Mouse (Mus musculus) heart, embryonic 16.5 days (tissue): ENCODE measurements around the gene Gm20479. TPM values are rescaled to one million over a fixed set of nuclear protein-coding genes. Genes with fewer than 3 reads are reported as not detected.

Experiments
- ATAC-seq: fragments of 200-750 bp; cut with Nextera tagmentation; replicated peaks from 2 replicates; pipeline ENCODE4 v1.8.0; 2017; ENCODE audit warnings: moderate number of reproducible peaks; ENCODE audit not compliant: insufficient read depth, low FRiP score; ENCODE audit errors: extremely low read depth
- H3K27ac ChIP-seq: fragments of 300-500 bp; sonication (generic); 2 replicates; pipeline ENCODE4 v1.5.1; 2014; ENCODE audit warnings: mild to moderate bottlenecking, low read length, control low read depth, moderate library complexity
- H3K27me3 ChIP-seq: fragments of 300-500 bp; sonication (generic); 2 replicates; pipeline ENCODE4 v1.6.1; 2014; ENCODE audit warnings: low read length, mixed read lengths; ENCODE audit not compliant: control insufficient read depth, insufficient read depth
- H3K36me3 ChIP-seq: fragments of 300-500 bp; sonication (generic); 2 replicates; pipeline ENCODE4 v1.6.1; 2014; ENCODE audit not compliant: control insufficient read depth, insufficient read depth
- H3K4me1 ChIP-seq: fragments of 300-500 bp; sonication (generic); 2 replicates; pipeline ENCODE4 v1.6.1; 2014; ENCODE audit warnings: low read length, mixed read lengths; ENCODE audit not compliant: control insufficient read depth, insufficient read depth
- H3K4me2 ChIP-seq: fragments of 300-500 bp; sonication (generic); 2 replicates; pipeline ENCODE4 v1.6.1; 2014; ENCODE audit warnings: low read depth, mild to moderate bottlenecking, control low read depth, low read length
- H3K4me3 ChIP-seq: fragments of 300-500 bp; sonication (generic); 2 replicates; pipeline ENCODE4 v1.5.1; 2014; ENCODE audit warnings: mild to moderate bottlenecking, control low read depth, low read length
- H3K9ac ChIP-seq: fragments of 300-500 bp; sonication (generic); 2 replicates; pipeline ENCODE4 v1.6.1; 2014; ENCODE audit warnings: low read length, control low read depth
- H3K9me3 ChIP-seq: fragments of 300-500 bp; sonication (generic); replicated peaks from 2 replicates; pipeline ENCODE4 v1.6.1; 2016; ENCODE audit warnings: low read length; ENCODE audit not compliant: control insufficient read depth
- WGBS: fragments of 180-500 bp; shearing (Covaris S2); extraction: QIAGEN DNeasy Blood & Tissue Kit; methylation state at CpG from one replicate; pipeline ENCODE4 v1.1.7; 2014; 5-methylcytosine and 5-hydroxymethylcytosine counted together
- polyA plus RNA-seq: library from polyadenylated mRNA; unstranded; fragments of >200 nt; fragmentation: Nextera tagmentation; extraction: Ambion mirVana; gene quantifications from 2 replicates; pipeline ENCODE4 v1.2.1, GENCODE M21; 2015

Gene Gm20479
- polyA plus RNA-seq, 1 experiment from 2014 or later = not detected

DNA sequence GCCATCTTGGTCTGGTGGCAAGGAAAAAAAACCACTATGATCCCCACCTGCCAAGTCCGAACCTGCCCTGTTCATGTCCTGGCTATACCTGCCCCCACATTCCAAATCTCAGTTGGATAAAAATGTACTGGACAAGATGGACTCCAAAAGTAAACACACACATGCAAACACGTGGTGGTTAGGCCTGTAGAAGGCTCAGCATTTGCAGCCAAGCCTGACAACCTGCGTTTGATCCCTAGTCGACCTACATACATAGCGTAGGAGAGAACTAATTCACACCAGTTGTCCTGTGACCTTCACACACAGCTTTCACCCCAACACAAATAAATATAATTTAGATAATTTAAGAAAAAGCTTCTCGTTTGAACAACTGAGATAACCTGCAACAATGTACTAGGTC is 3.5 kb upstream of the Gm20479 start:
- H3K36me3 ChIP-seq = no peaks in the 10 kb centered on the region
- no peak for ATAC-seq
- peak overlapping the region; percentile 33 for H3K4me3 ChIP-seq
- no peak overlapping the region for H3K27ac ChIP-seq
- WGBS = 53% methylated on average over 6 of the region's 6 CpGs
- H3K27me3 ChIP-seq = peaks cover 34% of the 10 kb centered on the region
- no peak overlapping the region for H3K9ac ChIP-seq
- H3K4me2 ChIP-seq = peak overlapping the region; percentile 88
- peaks cover 15% of the 10 kb centered on the region; the same call in 1 of the 2 replicates for H3K4me1 ChIP-seq
- H3K9me3 ChIP-seq = no peaks in the 10 kb centered on the region

DNA sequence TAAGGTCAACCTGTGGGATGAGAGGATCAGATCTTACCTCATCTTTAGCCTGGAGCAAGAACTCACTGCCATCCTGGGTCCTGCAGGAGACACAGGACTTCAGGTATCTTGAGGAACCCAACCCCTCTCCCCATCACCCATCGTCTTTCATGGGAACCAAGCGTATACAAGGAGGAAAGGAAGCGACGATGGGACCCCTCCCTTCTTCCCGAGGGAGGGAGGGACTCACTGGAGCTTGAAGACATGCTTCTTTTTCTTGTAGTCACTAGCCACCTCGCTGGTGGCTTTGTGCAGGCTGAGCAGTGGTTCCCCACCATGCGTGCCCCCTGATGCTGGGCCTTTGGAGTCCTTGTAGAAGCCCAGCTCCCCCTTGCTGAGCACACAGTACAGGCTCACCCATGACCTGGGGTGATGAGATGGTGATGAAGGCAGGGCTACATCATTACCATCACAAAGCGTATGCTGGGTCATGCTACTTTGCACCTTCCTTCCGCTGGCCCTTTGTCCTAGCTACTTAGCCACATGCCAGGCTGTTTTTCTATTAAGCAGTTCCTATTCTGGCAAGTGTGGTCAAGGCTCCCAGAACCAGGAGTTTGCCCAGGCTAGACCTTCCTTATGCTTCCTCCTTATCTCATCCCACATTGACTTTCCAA is 2.6 kb upstream of the Gm20479 start:
- Histone ChIP-seq H3K4me3 (no peak overlapping the region), H3K4me1 (peaks cover 15% of the 10 kb centered on the region; the same call in 1 of the 2 replicates), H3K4me2 (no peak overlapping the region), H3K27ac (no peak overlapping the region), H3K9me3 (no peaks in the 10 kb centered on the region), H3K27me3 (peaks cover 25% of the 10 kb centered on the region), H3K9ac (no peak overlapping the region), H3K36me3 (no peaks in the 10 kb centered on the region)
- no peak for ATAC-seq
- 87% methylated on average over 9 of the region's 9 CpGs for WGBS

- Histone ChIP-seq H3K36me3 (no peaks in the 10 kb centered on the region), H3K9me3 (no peaks in the 10 kb centered on the region), H3K9ac (no peak overlapping the region), H3K4me2 (no peak overlapping the region), H3K4me3 (no peak overlapping the region), H3K27me3 (peaks cover 19% of the 10 kb centered on the region), H3K4me1 (peaks cover 20% of the 10 kb centered on the region), H3K27ac (no peak overlapping the region)
- no peak for ATAC-seq
- WGBS = 66% methylated on average over 2 of the region's 2 CpGs
Measured at GRCm38 (mm10) chr7:27359162-27359561, 1.9 kb upstream of the Gm20479 start.

DNA sequence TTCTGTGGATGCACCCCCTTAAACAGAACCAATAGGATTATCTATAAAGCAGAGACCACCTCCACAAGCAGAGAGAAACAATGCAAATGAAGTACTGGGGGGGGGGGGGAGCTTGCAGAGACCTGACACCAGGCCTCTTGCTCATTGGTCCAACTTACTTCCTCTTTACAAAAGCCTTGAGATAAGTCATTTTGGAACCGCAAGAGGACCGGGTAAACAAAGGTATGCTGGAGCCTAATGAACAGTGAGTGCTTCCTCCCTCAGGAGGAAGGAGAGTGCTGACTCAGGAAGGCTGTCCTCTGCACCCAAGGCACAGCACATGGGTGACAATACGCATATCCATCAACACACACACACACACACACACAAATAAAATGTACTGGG is 368 bp upstream of the Gm20479 start:
- Histone ChIP-seq H3K4me3 (peak overlapping the region; percentile 78), H3K4me2 (peak overlapping the region; percentile 91), H3K27me3 (peaks cover 5% of the 10 kb centered on the region; the same call in 1 of the 2 replicates), H3K27ac (peak overlapping the region; percentile 75; the same call in 1 of the 2 replicates), H3K4me1 (peaks cover 17% of the 10 kb centered on the region), H3K9ac (no peak overlapping the region), H3K9me3 (no peaks in the 10 kb centered on the region), H3K36me3 (no peaks in the 10 kb centered on the region)
- ATAC-seq = no peak
- WGBS = 24% methylated on average over 3 of the region's 3 CpGs

DNA sequence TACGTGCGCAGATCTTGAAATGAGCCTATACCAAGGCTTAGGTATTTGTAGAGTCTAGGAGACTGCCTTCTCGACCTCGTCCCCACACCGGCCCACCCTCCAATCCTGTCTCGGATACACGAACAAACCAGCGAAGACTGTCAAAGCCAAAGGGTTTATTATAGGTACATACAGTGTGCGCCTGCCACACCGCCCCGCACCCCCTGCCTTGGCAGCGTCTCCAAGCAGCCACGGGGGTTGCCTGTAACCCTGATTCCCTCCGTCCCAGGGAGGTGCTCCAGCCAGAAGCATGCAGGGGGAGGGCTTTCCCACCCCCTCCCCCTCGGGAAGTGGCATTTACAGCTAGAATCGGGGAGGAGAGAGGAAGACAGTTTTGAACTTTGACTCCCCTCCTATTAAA is 971 bp downstream of the Gm20479 start:
- H3K27ac ChIP-seq = peak overlapping the region; percentile 75
- H3K4me1 ChIP-seq = peaks cover 17% of the 10 kb centered on the region
- H3K36me3 ChIP-seq = no peaks in the 10 kb centered on the region
- H3K27me3 ChIP-seq = no peaks in the 10 kb centered on the region
- ATAC-seq = peak; percentile 34
- peak overlapping the region; percentile 68 for H3K9ac ChIP-seq
- WGBS = under 1% methylated on average over 16 of the region's 16 CpGs
- H3K9me3 ChIP-seq = no peaks in the 10 kb centered on the region
- peak overlapping the region; percentile 91 for H3K4me2 ChIP-seq
- peak overlapping the region; percentile 78 for H3K4me3 ChIP-seq

GRCm38 (mm10) chr7:27355745-27356240 is 1.4 kb downstream of the Gm20479 start, which contains the start of gene Shkbp1:
Gene Shkbp1 (minus strand): TSS chr7:27356019.
- peaks cover 14% of the 10 kb centered on the region for H3K4me1 ChIP-seq
- WGBS = under 1% methylated on average over 34 of the region's 34 CpGs
- H3K4me2 ChIP-seq = peak within 1 kb of the TSS; percentile 91
- no peaks in the 10 kb centered on the region; the same call in 1 of the 2 replicates for H3K36me3 ChIP-seq
- peak within 1 kb of the TSS; percentile 75 for H3K27ac ChIP-seq
- ATAC-seq = peak; percentile 92
- H3K9me3 ChIP-seq = no peaks in the 10 kb centered on the region
- no peaks in the 10 kb centered on the region for H3K27me3 ChIP-seq
- H3K9ac ChIP-seq = peak within 1 kb of the TSS; percentile 72
- peak within 1 kb of the TSS; percentile 78 for H3K4me3 ChIP-seq

GRCm38 (mm10) chr7:27355261-27355660 is 2.0 kb downstream of the Gm20479 start:
- Histone ChIP-seq H3K4me3 (peak overlapping the region; percentile 78), H3K4me2 (peak overlapping the region; percentile 91), H3K27ac (no peak overlapping the region), H3K36me3 (peaks cover 4% of the 10 kb centered on the region; the same call in 1 of the 2 replicates), H3K9me3 (no peaks in the 10 kb centered on the region), H3K4me1 (peaks cover 14% of the 10 kb centered on the region), H3K27me3 (no peaks in the 10 kb centered on the region), H3K9ac (peak overlapping the region; percentile 72)
- 8% methylated on average over 14 of the region's 14 CpGs for WGBS
- no peak for ATAC-seq

GRCm38 (mm10) chr7:27354783-27355182 is 2.4 kb downstream of the Gm20479 start:
- Histone ChIP-seq H3K4me1 (peaks cover 14% of the 10 kb centered on the region), H3K36me3 (peaks cover 5% of the 10 kb centered on the region; the same call in 1 of the 2 replicates), H3K27me3 (no peaks in the 10 kb centered on the region), H3K9ac (no peak overlapping the region), H3K9me3 (no peaks in the 10 kb centered on the region), H3K27ac (no peak overlapping the region), H3K4me2 (peak overlapping the region; percentile 91), H3K4me3 (peak overlapping the region; percentile 78; the same call in 1 of the 2 replicates)
- no peak for ATAC-seq
- WGBS = 46% methylated on average over 4 of the region's 4 CpGs

DNA sequence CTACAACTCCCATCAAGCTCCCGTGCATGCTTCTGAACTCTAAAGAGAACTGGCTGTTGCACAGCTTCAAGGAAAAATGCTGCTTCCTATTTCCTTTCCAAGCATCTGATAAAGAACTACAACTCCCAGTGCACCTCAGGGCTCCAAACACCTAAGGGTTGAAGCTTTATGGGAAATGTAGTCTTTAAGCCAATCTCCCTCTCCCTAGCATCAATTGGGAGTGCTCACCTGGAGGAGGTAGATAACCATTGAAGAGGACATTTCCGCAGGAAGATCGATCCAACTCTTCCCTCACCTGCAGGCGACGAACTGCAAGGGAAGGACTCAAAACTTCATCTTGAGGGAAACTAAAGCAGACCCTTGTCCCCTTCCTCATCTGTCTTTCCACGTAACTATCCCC is 3.1 kb downstream of the Gm20479 start:
- no peaks in the 10 kb centered on the region for H3K27me3 ChIP-seq
- no peaks in the 10 kb centered on the region for H3K9me3 ChIP-seq
- 40% methylated on average over 6 of the region's 6 CpGs for WGBS
- ATAC-seq = no peak
- peaks cover 5% of the 10 kb centered on the region; the same call in 1 of the 2 replicates for H3K36me3 ChIP-seq
- H3K4me1 ChIP-seq = peaks cover 14% of the 10 kb centered on the region
- no peak overlapping the region for H3K4me3 ChIP-seq
- no peak overlapping the region for H3K27ac ChIP-seq
- H3K9ac ChIP-seq = no peak overlapping the region
- 0 out of 2 replicates have a peak overlapping the region, but pooled peaks have one; percentile 14 for H3K4me2 ChIP-seq
